Mouse (Mus musculus) brain, embryonic 14.5 days (tissue): Measurements from ENCODE around the gene Rd3.

Experiments
- CTCF ChIP-seq: fragments of 200-500 bp; IDR thresholded peaks from 2 replicates; pipeline ENCODE4 v1.5.1; 2012; ENCODE audit warnings: inconsistent platforms, mild to moderate bottlenecking, moderate library complexity, borderline replicate concordance; ENCODE audit not compliant: insufficient read depth, insufficient read length; ENCODE audit errors: extremely low read depth
- POLR2A ChIP-seq: fragments of 200-500 bp; IDR thresholded peaks from 2 replicates; pipeline ENCODE4 v1.6.1; 2012; ENCODE audit warnings: mild to moderate bottlenecking, inconsistent platforms, borderline replicate concordance; ENCODE audit not compliant: poor library complexity, insufficient read depth, insufficient read length, severe bottlenecking; ENCODE audit errors: extremely low read depth

DNA sequence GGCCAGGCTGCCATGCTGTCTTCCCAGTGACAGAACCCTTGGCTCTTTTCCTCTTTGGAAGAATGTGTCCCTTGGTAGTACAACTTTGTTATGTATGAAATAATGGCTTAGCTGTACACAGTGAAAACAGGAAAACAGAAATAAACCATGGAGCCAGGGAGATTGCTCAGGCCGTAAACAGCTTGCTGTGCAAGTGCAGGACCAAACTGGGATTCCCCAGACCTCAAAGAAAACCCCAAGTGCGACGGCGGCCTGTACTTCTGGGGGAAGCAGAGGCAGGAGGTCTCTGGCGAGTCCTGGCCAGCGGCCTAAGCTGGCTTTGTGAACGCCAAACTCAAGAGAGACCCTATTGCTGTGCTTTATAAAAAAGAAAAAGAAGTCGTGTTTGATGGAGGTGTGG, 28.6 kb upstream of the Rd3 start:
- no peak for TF ChIP-seq POLR2A
- TF ChIP-seq CTCF, result no peak
